Mouse (Mus musculus): ENCODE measurements around the gene Svs5. TPM values are rescaled to one million over a fixed set of nuclear protein-coding genes. Genes with fewer than 3 reads are reported as not detected.

The Svs5 gene
- polyA plus RNA-seq, 1 experiment = not detected

- WGBS = 39% methylated on average over 4 of the region's 4 CpGs
- Histone ChIP-seq H3K4me1 (replicated peaks; ENCODE audit: control insufficient read depth, insufficient read depth, low read length) (no peaks in the 10 kb centered on the region), H3K36me3 (ENCODE audit: control insufficient read depth, insufficient read depth, low read length) (no peaks in the 10 kb centered on the region), H3K27me3 (ENCODE audit: control insufficient read depth, insufficient read depth, low read length) (no peaks in the 10 kb centered on the region), H3K4me3 (ENCODE audit: control insufficient read depth, insufficient read depth, low read length) (no peak overlapping the region), H3K27ac (ENCODE audit: control insufficient read depth, insufficient read depth, low read length) (no peak overlapping the region)
- no peak for DNase-seq
- no peak for TF ChIP-seq CTCF (IDR thresholded peaks at IDR 0.05; ENCODE audit: borderline replicate concordance, control insufficient read depth, extremely low read depth, insufficient read depth, low read length, poor library complexity)
- no peak for TF ChIP-seq POLR2A (IDR thresholded peaks at IDR 0.05; ENCODE audit: control insufficient read depth, extremely low read depth, insufficient read depth, low read length, poor library complexity)
Measured at GRCm38 (mm10) chr2:164373187-164373586, 40.6 kb downstream of the Svs5 start.

GRCm38 (mm10) chr2:164377478-164378426, 45.2 kb downstream of the Svs5 start:
- DNase-seq = no peak
- TF ChIP-seq POLR2A (IDR thresholded peaks at IDR 0.05; ENCODE audit: control insufficient read depth, extremely low read depth, insufficient read depth, low read length, poor library complexity) (no peak), CTCF (IDR thresholded peaks at IDR 0.05; ENCODE audit: borderline replicate concordance, control insufficient read depth, extremely low read depth, insufficient read depth, low read length, poor library complexity) (no peak)
- 91% methylated on average over 15 of the region's 15 CpGs for WGBS
- Histone ChIP-seq H3K4me3 (ENCODE audit: control insufficient read depth, insufficient read depth, low read length) (no peak overlapping the region), H3K36me3 (ENCODE audit: control insufficient read depth, insufficient read depth, low read length) (no peaks in the 10 kb centered on the region), H3K27ac (ENCODE audit: control insufficient read depth, insufficient read depth, low read length) (no peak overlapping the region), H3K4me1 (replicated peaks; ENCODE audit: control insufficient read depth, insufficient read depth, low read length) (no peaks in the 10 kb centered on the region), H3K27me3 (ENCODE audit: control insufficient read depth, insufficient read depth, low read length) (no peaks in the 10 kb centered on the region)

- TF ChIP-seq POLR2A (IDR thresholded peaks at IDR 0.05; ENCODE audit: control insufficient read depth, extremely low read depth, insufficient read depth, low read length, poor library complexity) (no peak), CTCF (IDR thresholded peaks at IDR 0.05; ENCODE audit: borderline replicate concordance, control insufficient read depth, extremely low read depth, insufficient read depth, low read length, poor library complexity) (no peak)
- no peaks in the 10 kb centered on the region; the same call in 1 of the 2 replicates for H3K27me3 ChIP-seq (ENCODE audit: control insufficient read depth, insufficient read depth, low read length)
- H3K36me3 ChIP-seq (ENCODE audit: control insufficient read depth, insufficient read depth, low read length) = no peaks in the 10 kb centered on the region
- no peak overlapping the region for H3K27ac ChIP-seq (ENCODE audit: control insufficient read depth, insufficient read depth, low read length)
- WGBS = 90% methylated on average over 8 of the region's 8 CpGs
- no peak overlapping the region for H3K4me3 ChIP-seq (ENCODE audit: control insufficient read depth, insufficient read depth, low read length)
- DNase-seq = no peak
- H3K4me1 ChIP-seq (replicated peaks; ENCODE audit: control insufficient read depth, insufficient read depth, low read length) = no peaks in the 10 kb centered on the region
Measured at GRCm38 (mm10) chr2:164381726-164382125, 49.2 kb downstream of the Svs5 start.

- no peaks in the 10 kb centered on the region; the same call in 1 of the 2 replicates for H3K27me3 ChIP-seq (ENCODE audit: control insufficient read depth, insufficient read depth, low read length)
- no peaks in the 10 kb centered on the region for H3K4me1 ChIP-seq (replicated peaks; ENCODE audit: control insufficient read depth, insufficient read depth, low read length)
- WGBS = 62% methylated on average over 3 of the region's 3 CpGs
- no peak for DNase-seq
- no peaks in the 10 kb centered on the region for H3K36me3 ChIP-seq (ENCODE audit: control insufficient read depth, insufficient read depth, low read length)
- H3K27ac ChIP-seq (ENCODE audit: control insufficient read depth, insufficient read depth, low read length) = no peak overlapping the region
- TF ChIP-seq POLR2A (IDR thresholded peaks at IDR 0.05; ENCODE audit: control insufficient read depth, extremely low read depth, insufficient read depth, low read length, poor library complexity) = no peak
- TF ChIP-seq CTCF (IDR thresholded peaks at IDR 0.05; ENCODE audit: borderline replicate concordance, control insufficient read depth, extremely low read depth, insufficient read depth, low read length, poor library complexity) = no peak
- H3K4me3 ChIP-seq (ENCODE audit: control insufficient read depth, insufficient read depth, low read length) = no peak overlapping the region
Measured at GRCm38 (mm10) chr2:164382971-164383370, 50.4 kb downstream of the Svs5 start.

Other genes starting within 250 kb of the Svs5 start
- 0.07 TPM in 1 of 2 replicates, not detected in the other for gene Kcns1, start 161.6 kb upstream of the Svs5 start, polyA plus RNA-seq (2012; rRNA removed)
- 0.11 and 0.65 TPM in 2 replicates for gene Wfdc5, start 150.0 kb upstream of the Svs5 start, polyA plus RNA-seq (2012; rRNA removed)
- 0.42 TPM in 1 of 2 replicates, not detected in the other for gene Wfdc12, start 142.1 kb upstream of the Svs5 start, polyA plus RNA-seq (2012; rRNA removed)
- not detected in 2 replicates for gene Wfdc15a, start 132.6 kb upstream of the Svs5 start, polyA plus RNA-seq (2012; rRNA removed)
- not detected in 2 replicates for gene Wfdc15b, start 111.1 kb upstream of the Svs5 start, polyA plus RNA-seq (2012; rRNA removed)
- gene Svs2, start 94.3 kb upstream of the Svs5 start, polyA plus RNA-seq (2012; rRNA removed) = not detected in 2 replicates
- not detected in 2 replicates for gene Svs3b, start 76.1 kb upstream of the Svs5 start, polyA plus RNA-seq (2012; rRNA removed)
- gene Svs4, start 54.3 kb upstream of the Svs5 start, polyA plus RNA-seq (2012; rRNA removed) = 0.15 TPM in 1 of 2 replicates, not detected in the other
- not detected in 2 replicates for gene Svs3a, start 43.5 kb upstream of the Svs5 start, polyA plus RNA-seq (2012; rRNA removed)
- not detected in 2 replicates for gene Svs6, start 16.0 kb upstream of the Svs5 start, polyA plus RNA-seq (2012; rRNA removed)
- gene Slpi, start 56.4 kb downstream of the Svs5 start, polyA plus RNA-seq (2012; rRNA removed) = 4.9 and 7.5 TPM in 2 replicates
- 0.24 TPM in 1 of 2 replicates, not detected in the other for gene Rbpjl, start 70.4 kb downstream of the Svs5 start, polyA plus RNA-seq (2012; rRNA removed)
- gene Matn4, start 72.4 kb downstream of the Svs5 start, polyA plus RNA-seq (2012; rRNA removed) = 0.82 and 0.93 TPM in 2 replicates
- 18.6 TPM in 2 replicates for gene Sdc4, start 111.1 kb downstream of the Svs5 start, polyA plus RNA-seq (2012; rRNA removed)
- gene Sys1, start 124.2 kb downstream of the Svs5 start, polyA plus RNA-seq (2012; rRNA removed) = 183 and 220 TPM in 2 replicates
- gene Gm20458, start 128.2 kb downstream of the Svs5 start, polyA plus RNA-seq (2012; rRNA removed) = 27.8 and 35.3 TPM in 2 replicates
- not detected in 2 replicates for gene Trp53tg5, start 141.0 kb downstream of the Svs5 start, polyA plus RNA-seq (2012; rRNA removed)
- 19.6 and 24.8 TPM in 2 replicates for gene Dbndd2, start 153.4 kb downstream of the Svs5 start, polyA plus RNA-seq (2012; rRNA removed)
- gene Pigt, start 164.8 kb downstream of the Svs5 start, polyA plus RNA-seq (2012; rRNA removed) = 146 and 202 TPM in 2 replicates
- gene Wfdc2, start 229.7 kb downstream of the Svs5 start, polyA plus RNA-seq (2012; rRNA removed) = 20.5 and 28.7 TPM in 2 replicates
- gene Spint3, start 240.7 kb downstream of the Svs5 start, polyA plus RNA-seq (2012; rRNA removed) = not detected in 2 replicates